Mouse (Mus musculus) C2C12 (cell line): Measurements from ENCODE around the gene Als2cl.

ENCODE experiments used
- CEBPB ChIP-seq: IDR thresholded peaks from one replicate; pipeline ENCODE4 v1.6.1; 2011; ENCODE audit warnings: low read depth, mild to moderate bottlenecking, control low read depth, moderate library complexity
- CTCF ChIP-seq: IDR thresholded peaks from one replicate; pipeline ENCODE4 v1.5.1; 2011; ENCODE audit not compliant: control insufficient read depth, insufficient read depth, insufficient read length
- USF1 ChIP-seq: IDR thresholded peaks from one replicate; pipeline ENCODE4 v1.6.1; 2011; ENCODE audit warnings: low read depth, mild to moderate bottlenecking, control low read depth, moderate library complexity

DNA sequence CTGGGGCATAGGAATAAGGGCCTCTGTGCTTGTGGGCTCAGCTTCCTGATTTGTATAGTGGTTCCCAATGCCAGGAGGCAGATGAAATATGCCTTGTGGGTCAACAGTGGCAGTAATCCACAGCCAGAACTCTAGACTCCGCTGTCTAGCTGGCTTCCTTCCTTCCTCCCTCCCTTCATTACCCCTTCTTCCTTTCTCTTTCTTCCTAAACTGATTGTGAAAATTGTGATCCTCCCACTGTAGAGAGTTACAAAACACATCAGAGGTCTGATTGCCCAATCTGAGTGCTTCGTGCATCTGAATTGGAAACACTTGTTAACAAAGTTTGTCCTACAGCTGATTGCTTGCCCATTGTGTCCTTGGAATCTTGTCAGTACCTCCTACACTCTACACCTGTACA is 38.2 kb upstream of the Als2cl start:
- TF ChIP-seq USF1 (no peak), CTCF (no peak), CEBPB (no peak)
